Mouse (Mus musculus) neural tube, embryonic 15.5 days (tissue): ENCODE results near the gene Eif3b. TPM values are rescaled to one million over a fixed set of nuclear protein-coding genes. Genes with fewer than 3 reads are reported as not detected.
"Not testable (repeated sequence)": the region's sequence is repeated elsewhere in the genome, so short reads cannot be mapped to it uniquely, and the experiment has no call there.

Source experiments
- ATAC-seq: fragments of 200-750 bp; cut with Nextera tagmentation; 2 replicates; pipeline ENCODE4 v1.8.0; 2017; ENCODE audit warnings: mild to moderate bottlenecking, moderate TSS enrichment, moderate library complexity; ENCODE audit not compliant: low FRiP score
- H3K27ac ChIP-seq: fragments of 300-500 bp; sonication (generic); replicated peaks from 2 replicates; pipeline ENCODE4 v1.5.1; 2015; ENCODE audit warnings: mild to moderate bottlenecking, inconsistent platforms
- H3K27me3 ChIP-seq: fragments of 300-500 bp; sonication (generic); replicated peaks from 2 replicates; pipeline ENCODE4 v1.6.1; 2015; ENCODE audit warnings: inconsistent platforms
- H3K36me3 ChIP-seq: fragments of 300-500 bp; sonication (generic); 2 replicates; pipeline ENCODE4 v1.6.1; 2015; ENCODE audit warnings: inconsistent platforms
- H3K4me1 ChIP-seq: fragments of 300-500 bp; sonication (generic); 2 replicates; pipeline ENCODE4 v1.6.1; 2015; ENCODE audit warnings: inconsistent platforms
- H3K4me2 ChIP-seq: fragments of 300-500 bp; sonication (generic); 2 replicates; pipeline ENCODE4 v1.6.1; 2015; ENCODE audit warnings: inconsistent platforms, mild to moderate bottlenecking, moderate library complexity
- H3K4me3 ChIP-seq: fragments of 300-500 bp; sonication (generic); replicated peaks from 2 replicates; pipeline ENCODE4 v1.5.1; 2015; ENCODE audit warnings: mild to moderate bottlenecking, inconsistent platforms
- H3K9ac ChIP-seq: fragments of 300-500 bp; sonication (generic); replicated peaks from 2 replicates; pipeline ENCODE4 v1.6.1; 2015; ENCODE audit warnings: mild to moderate bottlenecking, inconsistent platforms
- H3K9me3 ChIP-seq: fragments of 300-500 bp; sonication (generic); replicated peaks from 2 replicates; pipeline ENCODE4 v1.6.1; 2016; ENCODE audit warnings: inconsistent platforms
- WGBS: fragments of 180-500 bp; shearing (Covaris S2); methylation state at CpG from one replicate; pipeline ENCODE4 v1.1.7; 2015; ENCODE audit warnings: mixed read lengths; 5-methylcytosine and 5-hydroxymethylcytosine counted together
- polyA plus RNA-seq: library from polyadenylated mRNA; unstranded; fragments of >200 nt; fragmentation: Nextera tagmentation; extraction: Ambion mirVana; gene quantifications from 2 replicates; pipeline ENCODE4 v1.2.1, GENCODE M21; 2015

The Eif3b gene
- polyA plus RNA-seq, 1 experiment from 2014 or later = 80.0 TPM

DNA sequence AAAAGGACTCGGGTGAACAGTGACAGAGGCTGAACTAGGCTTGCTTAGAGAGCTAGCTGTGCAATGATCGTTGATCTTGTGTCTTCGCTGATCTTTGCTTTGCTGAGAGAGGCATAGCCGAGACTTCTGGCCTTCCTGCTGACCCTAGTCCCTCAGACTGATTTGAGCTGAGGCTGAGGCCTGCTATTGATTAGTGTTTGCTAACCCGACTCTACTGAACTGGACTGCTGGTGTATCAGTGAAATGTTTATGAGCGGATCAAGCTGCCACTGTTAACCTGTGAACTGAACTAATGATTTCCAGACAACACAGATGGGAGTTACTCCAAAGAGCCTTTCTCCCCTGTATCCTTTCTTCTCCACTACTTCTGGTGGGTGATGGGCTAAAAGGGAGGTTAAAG lies 14.0 kb upstream of the Eif3b start:
- Histone ChIP-seq H3K4me1 (no peaks in the 10 kb centered on the region), H3K36me3 (no peaks in the 10 kb centered on the region), H3K4me2 (no peak overlapping the region), H3K9me3 (no peaks in the 10 kb centered on the region), H3K9ac (no peak overlapping the region), H3K27ac (no peak overlapping the region), H3K27me3 (no peaks in the 10 kb centered on the region), H3K4me3 (no peak overlapping the region)
- 85% methylated on average over 6 of the region's 6 CpGs for WGBS
- ATAC-seq = no peak

DNA sequence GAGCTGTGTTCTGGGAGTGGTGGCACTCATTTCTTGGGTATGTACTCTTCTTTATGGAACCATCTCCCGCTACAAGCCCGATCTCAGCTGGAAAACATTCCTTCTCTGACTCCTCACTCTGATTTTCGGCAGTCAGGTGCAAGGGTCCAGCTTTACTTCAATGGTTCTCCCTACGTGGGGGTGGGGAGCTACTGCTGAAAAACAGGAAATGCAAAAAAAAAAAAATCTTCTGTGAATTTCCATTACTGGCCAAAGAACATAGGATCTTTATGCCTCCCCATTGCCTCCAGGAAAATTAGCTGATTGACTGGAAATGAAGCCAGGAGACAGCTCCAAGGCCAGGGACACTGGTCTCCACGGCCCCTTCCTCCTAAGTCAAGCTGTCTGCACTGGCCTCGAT lies 12.5 kb upstream of the Eif3b start:
- no peaks in the 10 kb centered on the region for H3K9me3 ChIP-seq
- H3K9ac ChIP-seq = no peak overlapping the region
- no peaks in the 10 kb centered on the region for H3K27me3 ChIP-seq
- H3K36me3 ChIP-seq = no peaks in the 10 kb centered on the region
- no peak overlapping the region for H3K27ac ChIP-seq
- H3K4me3 ChIP-seq = no peak overlapping the region
- no peak overlapping the region for H3K4me2 ChIP-seq
- WGBS = 81% methylated on average over 6 of the region's 6 CpGs
- H3K4me1 ChIP-seq = no peaks in the 10 kb centered on the region
- no peak for ATAC-seq

DNA sequence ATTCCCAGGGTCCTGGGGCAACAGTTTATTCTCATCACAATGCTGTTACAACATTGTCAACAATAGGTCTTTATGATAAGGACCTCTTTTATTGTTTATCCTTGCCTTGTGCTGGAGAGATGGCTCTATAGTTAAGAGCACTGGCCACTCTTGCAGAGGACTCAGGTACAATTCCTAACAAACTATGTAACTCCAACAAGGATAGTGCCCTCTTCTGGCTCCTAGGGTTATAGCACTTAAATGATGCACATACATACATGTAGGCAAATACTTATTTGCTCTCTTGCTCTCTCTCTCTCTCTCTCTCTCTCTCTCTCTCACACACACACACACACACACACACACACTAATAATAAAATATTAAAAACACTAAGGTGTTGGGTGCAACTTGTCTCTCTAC lies 10.3 kb upstream of the Eif3b start:
- H3K9me3 ChIP-seq = no peaks in the 10 kb centered on the region
- no peak for ATAC-seq
- no peak overlapping the region for H3K27ac ChIP-seq
- no peaks in the 10 kb centered on the region for H3K36me3 ChIP-seq
- no peak overlapping the region for H3K9ac ChIP-seq
- H3K4me2 ChIP-seq = no peak overlapping the region
- H3K4me1 ChIP-seq = no peaks in the 10 kb centered on the region
- H3K27me3 ChIP-seq = no peaks in the 10 kb centered on the region
- no peak overlapping the region for H3K4me3 ChIP-seq

DNA sequence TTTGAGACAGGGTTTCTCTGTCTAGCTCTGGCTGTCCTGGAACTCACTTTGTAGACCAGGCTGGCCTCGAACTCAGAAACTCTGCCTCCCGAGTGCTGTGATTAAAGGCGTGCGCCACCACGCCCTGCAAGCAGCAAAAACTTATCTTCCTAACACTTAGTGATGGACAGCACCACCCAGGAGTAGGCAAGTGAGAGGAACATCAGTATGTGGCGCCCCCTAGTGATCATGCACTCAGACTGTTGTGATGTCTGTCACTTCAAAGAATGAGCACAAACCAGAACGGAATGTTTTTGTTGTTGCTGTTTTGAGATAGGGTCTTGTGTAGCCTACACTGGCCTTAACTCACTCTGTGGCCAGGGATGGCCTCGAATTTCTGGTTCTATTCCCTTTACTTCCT lies 7.8 kb upstream of the Eif3b start:
- no peak for ATAC-seq
- no peak overlapping the region for H3K27ac ChIP-seq
- H3K4me3 ChIP-seq = no peak overlapping the region
- H3K36me3 ChIP-seq = no peaks in the 10 kb centered on the region
- H3K9me3 ChIP-seq = no peaks in the 10 kb centered on the region
- no peak overlapping the region for H3K4me2 ChIP-seq
- H3K9ac ChIP-seq = no peak overlapping the region
- no peaks in the 10 kb centered on the region for H3K27me3 ChIP-seq
- WGBS = 44% methylated on average over 8 of the region's 8 CpGs
- H3K4me1 ChIP-seq = no peaks in the 10 kb centered on the region

DNA sequence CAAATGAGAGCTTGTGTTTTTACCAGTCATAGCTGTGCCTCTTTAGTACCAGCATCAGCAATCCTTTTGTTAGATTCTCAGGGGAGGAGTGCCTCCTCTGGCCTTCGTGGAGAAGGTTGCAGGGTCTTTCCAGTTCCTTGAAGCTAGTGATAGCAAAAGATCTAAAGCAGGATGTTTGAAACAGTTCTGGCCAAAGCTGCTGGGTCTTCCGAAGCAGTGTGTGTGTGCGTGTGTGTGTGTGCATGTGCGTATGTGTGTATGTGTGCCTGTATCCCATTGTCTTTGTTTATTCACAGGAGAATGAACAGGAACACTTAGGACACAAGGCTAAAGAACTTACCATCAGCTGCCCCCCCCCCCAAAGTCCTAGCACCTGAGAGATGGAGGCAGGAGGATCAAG lies 4.5 kb upstream of the Eif3b start:
- Histone ChIP-seq H3K9ac (no peak overlapping the region), H3K27ac (no peak overlapping the region), H3K36me3 (no peaks in the 10 kb centered on the region), H3K4me2 (no peak overlapping the region), H3K4me1 (peaks cover 7% of the 10 kb centered on the region), H3K27me3 (no peaks in the 10 kb centered on the region), H3K9me3 (no peaks in the 10 kb centered on the region), H3K4me3 (no peak overlapping the region)
- no peak for ATAC-seq
- 63% methylated on average over 4 of the region's 4 CpGs for WGBS

DNA sequence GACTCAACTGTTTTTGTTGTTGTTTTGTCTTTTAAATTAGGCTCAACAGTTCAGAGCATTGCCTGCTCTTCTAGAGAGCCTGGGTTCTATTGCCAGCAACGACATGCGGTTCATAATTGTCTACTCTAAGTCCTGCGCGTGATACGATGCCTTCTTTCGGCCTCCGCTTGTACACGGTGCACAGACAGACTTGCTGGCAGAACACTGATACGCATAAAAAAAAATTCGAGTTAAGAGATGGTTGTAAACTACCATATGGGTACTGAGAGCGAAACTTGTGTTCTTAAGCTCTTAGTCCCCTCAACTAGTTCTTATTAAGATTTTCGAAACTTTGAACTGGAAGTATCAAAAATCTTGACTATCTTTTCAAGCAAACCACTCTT lies 1.0 kb upstream of the Eif3b start:
- peaks cover 32% of the 10 kb centered on the region for H3K4me1 ChIP-seq
- H3K27ac ChIP-seq = peak overlapping the region; percentile 96
- no peaks in the 10 kb centered on the region for H3K9me3 ChIP-seq
- no peaks in the 10 kb centered on the region for H3K27me3 ChIP-seq
- ATAC-seq = no peak; the same call in 1 of the 2 replicates
- H3K36me3 ChIP-seq = 0 out of 2 replicates have a peak, but pooled peaks cover 5% of the 10 kb centered on the region
- H3K9ac ChIP-seq = peak overlapping the region; percentile 91
- 0% methylated on average over 12 of the region's 12 CpGs for WGBS
- peak overlapping the region; percentile 77 for H3K4me3 ChIP-seq
- peak overlapping the region; percentile 76 for H3K4me2 ChIP-seq

DNA sequence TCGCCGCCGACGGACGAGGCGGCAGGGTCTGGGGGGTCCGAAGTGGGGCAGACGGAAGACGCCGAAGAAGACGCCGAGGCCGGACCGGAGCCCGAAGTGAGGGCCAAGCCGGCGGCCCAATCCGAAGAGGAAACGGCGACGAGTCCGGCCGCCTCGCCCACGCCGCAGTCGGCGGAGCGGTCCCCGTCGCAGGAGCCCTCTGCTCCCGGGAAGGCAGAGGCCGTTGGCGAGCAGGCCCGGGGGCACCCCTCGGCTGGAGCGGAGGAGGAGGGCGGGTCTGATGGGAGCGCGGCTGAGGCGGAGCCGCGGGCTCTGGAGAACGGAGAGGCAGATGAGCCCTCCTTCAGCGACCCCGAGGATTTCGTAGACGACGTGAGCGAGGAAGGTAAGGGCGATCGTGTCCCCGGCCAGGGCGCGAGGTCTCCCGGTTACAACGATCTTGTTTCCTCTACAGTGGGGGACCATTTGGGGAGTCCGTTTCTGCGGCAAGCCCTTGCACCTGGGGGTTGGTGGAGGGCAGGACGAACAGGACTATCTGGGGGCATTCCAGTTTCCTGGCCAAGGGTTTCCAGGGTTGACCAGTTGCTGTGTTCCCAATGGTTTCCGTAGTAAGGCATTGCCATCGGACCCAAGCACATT lies 433 bp downstream of the Eif3b start:
- Histone ChIP-seq H3K4me2 (peak overlapping the region; percentile 76), H3K27me3 (no peaks in the 10 kb centered on the region), H3K27ac (peak overlapping the region; percentile 96), H3K9ac (peak overlapping the region; percentile 91), H3K4me1 (peaks cover 32% of the 10 kb centered on the region), H3K9me3 (no peaks in the 10 kb centered on the region), H3K4me3 (peak overlapping the region; percentile 77), H3K36me3 (0 out of 2 replicates have a peak, but pooled peaks cover 7% of the 10 kb centered on the region)
- WGBS = under 1% methylated on average over 60 of the region's 62 CpGs
- ATAC-seq = 0 out of 2 replicates have a peak, but pooled peaks have one; percentile 11

DNA sequence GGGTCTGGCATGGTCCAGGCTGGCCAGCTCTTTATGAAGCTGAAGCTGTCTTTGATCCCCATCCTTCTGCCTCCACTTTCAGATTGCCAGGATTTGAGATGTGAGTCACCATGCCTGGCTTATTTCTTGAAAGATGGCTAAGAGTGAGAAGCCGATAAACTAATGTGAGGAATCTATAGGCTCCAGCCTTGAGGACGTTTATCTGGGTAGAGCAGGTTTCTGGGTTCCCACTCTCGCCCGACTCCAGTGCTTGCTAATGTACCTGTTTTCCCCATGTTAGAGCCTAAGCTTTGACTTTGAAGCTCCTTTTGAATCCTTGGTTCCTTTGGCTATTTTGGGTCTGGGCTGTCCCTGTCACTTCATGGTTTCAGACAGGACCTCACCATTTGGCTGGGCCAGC lies 1.5 kb downstream of the Eif3b start:
- ATAC-seq = no peak
- H3K4me3 ChIP-seq = peak overlapping the region; percentile 77
- no peak overlapping the region for H3K27ac ChIP-seq
- H3K4me2 ChIP-seq = peak overlapping the region; percentile 76
- H3K9ac ChIP-seq = peak overlapping the region; percentile 91
- H3K27me3 ChIP-seq = no peaks in the 10 kb centered on the region
- H3K4me1 ChIP-seq = peaks cover 32% of the 10 kb centered on the region
- peaks cover 10% of the 10 kb centered on the region; the same call in 1 of the 2 replicates for H3K36me3 ChIP-seq
- no peaks in the 10 kb centered on the region for H3K9me3 ChIP-seq
- WGBS = 70% methylated on average over 4 of the region's 4 CpGs

DNA sequence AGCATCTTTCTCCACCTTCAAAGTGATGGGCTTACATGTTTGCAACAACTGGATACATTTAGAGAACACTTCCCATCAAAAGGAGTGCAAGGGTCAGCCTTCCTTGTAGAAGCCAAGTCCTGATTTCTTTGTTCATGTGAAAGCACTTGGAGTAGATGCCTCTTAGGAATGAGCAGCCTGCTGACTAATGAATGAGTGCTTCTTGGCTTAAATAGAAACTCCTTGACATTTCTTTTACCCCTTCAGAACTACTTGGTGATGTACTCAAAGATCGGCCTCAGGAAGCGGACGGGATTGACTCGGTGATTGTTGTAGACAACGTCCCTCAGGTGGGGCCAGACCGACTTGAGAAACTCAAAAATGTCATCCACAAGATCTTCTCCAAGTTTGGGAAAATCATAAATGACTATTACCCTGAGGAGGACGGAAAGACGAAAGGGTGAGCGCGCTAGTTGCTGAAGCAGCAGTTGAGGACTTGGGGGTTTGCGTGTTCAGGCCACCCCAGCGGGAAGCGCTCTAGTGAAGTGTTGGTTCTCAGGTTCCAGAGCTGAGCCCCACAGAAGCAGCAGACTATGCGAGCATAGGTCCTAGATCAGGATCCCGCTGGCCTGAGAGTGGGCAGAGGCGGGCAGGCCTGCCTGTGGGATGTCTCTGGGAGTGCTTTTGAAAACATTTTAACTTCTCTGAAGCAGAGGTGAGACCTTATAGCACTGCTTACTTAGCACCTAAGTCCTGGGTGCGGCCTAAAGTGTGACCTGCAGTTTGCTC lies 6.1 kb downstream of the Eif3b start:
- Histone ChIP-seq H3K4me3 (no peak overlapping the region), H3K36me3 (peaks cover 53% of the 10 kb centered on the region), H3K4me1 (peaks cover 21% of the 10 kb centered on the region), H3K4me2 (no peak overlapping the region), H3K27ac (no peak overlapping the region), H3K9ac (no peak overlapping the region), H3K9me3 (no peaks in the 10 kb centered on the region), H3K27me3 (no peaks in the 10 kb centered on the region)
- 97% methylated on average over 17 of the region's 17 CpGs for WGBS
- ATAC-seq = no peak

DNA sequence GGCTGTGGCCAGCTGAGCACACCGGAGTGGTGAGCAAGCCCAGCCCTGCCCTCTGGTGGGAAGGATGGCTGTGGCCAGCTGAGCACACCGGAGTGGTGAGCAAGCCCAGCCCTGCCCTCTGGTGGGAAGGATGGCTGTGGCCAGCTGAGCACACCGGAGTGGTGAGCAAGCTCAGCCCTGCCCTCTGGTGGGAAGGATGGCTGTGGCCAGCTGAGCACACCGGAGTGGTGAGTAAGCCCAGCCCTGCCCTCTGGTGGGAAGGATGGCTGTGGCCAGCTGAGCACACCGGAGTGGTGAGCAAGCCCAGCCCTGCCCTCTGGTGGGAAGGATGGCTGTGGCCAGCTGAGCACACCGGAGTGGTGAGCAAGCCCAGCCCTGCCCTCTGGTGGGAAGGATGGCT lies 20.0 kb downstream of the Eif3b start:
- H3K9me3 ChIP-seq, H3K4me1 ChIP-seq, H3K27me3 ChIP-seq, H3K27ac ChIP-seq, H3K4me2 ChIP-seq, H3K9ac ChIP-seq, H3K4me3 ChIP-seq, ATAC-seq: not testable (repeated sequence)
- WGBS = 80% methylated on average over 1 of the region's 6 CpGs
- peaks cover 86% of the 10 kb centered on the region for H3K36me3 ChIP-seq

DNA sequence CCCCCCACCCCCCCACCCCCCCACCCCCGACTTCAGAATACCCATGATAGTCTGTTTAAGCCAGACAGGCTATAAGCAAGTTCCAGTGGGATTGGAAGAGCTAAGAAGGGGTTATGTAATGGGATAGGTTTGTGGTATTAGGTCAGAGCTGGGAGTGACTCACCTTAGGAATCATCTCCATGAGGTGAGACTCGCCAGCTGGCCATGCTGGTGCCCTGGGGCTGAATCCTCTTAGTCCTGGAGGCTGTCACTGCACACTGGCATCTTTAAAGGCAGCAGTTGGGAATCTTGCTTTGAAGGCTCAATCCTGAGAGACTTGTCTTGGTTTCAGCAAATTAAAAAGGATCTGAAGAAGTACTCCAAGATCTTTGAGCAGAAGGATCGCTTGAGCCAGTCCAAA lies 22.3 kb downstream of the Eif3b start:
- Histone ChIP-seq H3K27me3 (no peaks in the 10 kb centered on the region), H3K4me1 (no peaks in the 10 kb centered on the region), H3K36me3 (peaks cover 80% of the 10 kb centered on the region), H3K27ac (no peak overlapping the region), H3K9me3 (no peaks in the 10 kb centered on the region), H3K4me3 (no peak overlapping the region), H3K4me2 (no peak overlapping the region), H3K9ac (no peak overlapping the region)
- no peak for ATAC-seq
- WGBS = 84% methylated on average over 3 of the region's 3 CpGs

DNA sequence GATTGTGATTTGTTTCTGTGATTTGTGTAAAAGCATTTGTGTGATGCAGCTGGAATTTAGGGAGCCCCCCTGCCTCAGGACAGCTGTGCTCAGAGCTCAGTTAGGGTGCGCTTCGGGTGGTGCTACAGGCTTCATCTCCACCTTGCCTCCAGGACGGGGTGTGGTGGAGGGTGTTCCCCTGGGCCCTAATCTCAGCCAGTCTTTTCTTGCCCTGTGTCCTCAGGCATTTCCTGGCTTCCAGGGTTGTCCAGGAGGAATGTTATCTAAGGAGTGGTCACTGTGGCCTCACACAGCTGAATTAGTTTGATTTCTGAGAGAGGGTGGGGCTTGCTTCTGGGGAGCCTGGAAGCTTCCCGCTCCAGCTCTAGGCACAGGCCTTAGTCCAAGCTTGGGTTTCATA lies 24.9 kb downstream of the Eif3b start:
- no peak overlapping the region for H3K4me2 ChIP-seq
- H3K4me3 ChIP-seq = no peak overlapping the region
- no peak for ATAC-seq
- H3K36me3 ChIP-seq = peaks cover 59% of the 10 kb centered on the region
- H3K4me1 ChIP-seq = no peaks in the 10 kb centered on the region
- H3K27ac ChIP-seq = no peak overlapping the region
- H3K27me3 ChIP-seq = no peaks in the 10 kb centered on the region
- 93% methylated on average over 4 of the region's 4 CpGs for WGBS
- no peaks in the 10 kb centered on the region for H3K9me3 ChIP-seq
- no peak overlapping the region for H3K9ac ChIP-seq
